Mouse (Mus musculus): ENCODE data around the gene Ypel3. TPM values are rescaled to one million over a fixed set of nuclear protein-coding genes. Genes with fewer than 3 reads are reported as not detected.

Gene Ypel3
- polyA plus RNA-seq, 1 experiment from 2014 or later = 200 TPM

- 46% methylated on average over 6 of the region's 6 CpGs for WGBS
- H3K9ac ChIP-seq (ENCODE audit: low read depth, low read length) = no peak overlapping the region
Measured at GRCm38 (mm10) chr7:126746798-126747197, 30.0 kb upstream of the Ypel3 start.

DNA sequence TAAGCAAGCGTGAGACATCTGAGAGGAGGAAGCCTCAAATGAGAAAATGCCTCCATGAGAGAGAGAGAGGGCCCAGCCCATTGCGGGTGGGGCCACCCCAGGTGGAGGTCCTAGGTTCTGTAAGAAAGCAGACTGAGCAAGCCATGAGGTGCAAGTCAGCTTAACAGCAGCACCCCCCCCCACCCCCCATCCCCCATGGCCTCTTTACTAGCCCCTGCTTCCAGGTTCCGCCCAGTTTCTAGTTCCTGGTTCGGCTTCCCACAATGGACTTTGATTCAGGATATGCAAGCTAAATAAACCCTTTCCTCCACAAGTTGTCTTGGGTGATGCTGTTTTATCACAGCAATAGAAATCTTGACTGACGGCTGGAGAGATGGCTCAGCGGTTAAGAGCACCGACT is 27.9 kb upstream of the Ypel3 start:
- WGBS = 81% methylated on average over 7 of the region's 7 CpGs
- Histone ChIP-seq H3K4me3 (ENCODE audit: low read length) (no peak overlapping the region), H3K4me2 (ENCODE audit: low read length) (no peak overlapping the region), H3K27me3 (replicated peaks; ENCODE audit: control insufficient read depth, insufficient read depth, low read length) (no peaks in the 10 kb centered on the region), H3K9ac (ENCODE audit: low read depth, low read length) (no peak overlapping the region), H3K4me1 (ENCODE audit: control insufficient read depth, insufficient read depth, low read depth, low read length) (no peaks in the 10 kb centered on the region), H3K36me3 (ENCODE audit: control insufficient read depth, insufficient read depth, low read length) (no peaks in the 10 kb centered on the region), H3K9me3 (ENCODE audit: control insufficient read depth, low read length) (no peaks in the 10 kb centered on the region), H3K27ac (ENCODE audit: low read depth, low read length) (no peak overlapping the region)
- no peak for ATAC-seq

More at GRCm38 (mm10) chr7:126746798-126747197, 30.0 kb upstream of the Ypel3 start:
- no peaks in the 10 kb centered on the region for H3K4me1 ChIP-seq (ENCODE audit: control insufficient read depth, insufficient read depth, low read depth, low read length)
- H3K4me3 ChIP-seq (ENCODE audit: low read length) = no peak overlapping the region
- no peak overlapping the region for H3K4me2 ChIP-seq (ENCODE audit: low read length)
- no peaks in the 10 kb centered on the region for H3K36me3 ChIP-seq (ENCODE audit: control insufficient read depth, insufficient read depth, low read length)
- no peaks in the 10 kb centered on the region for H3K27me3 ChIP-seq (replicated peaks; ENCODE audit: control insufficient read depth, insufficient read depth, low read length)
- no peak overlapping the region for H3K27ac ChIP-seq (ENCODE audit: low read depth, low read length)
- no peaks in the 10 kb centered on the region for H3K9me3 ChIP-seq (ENCODE audit: control insufficient read depth, low read length)
- no peak for ATAC-seq

DNA sequence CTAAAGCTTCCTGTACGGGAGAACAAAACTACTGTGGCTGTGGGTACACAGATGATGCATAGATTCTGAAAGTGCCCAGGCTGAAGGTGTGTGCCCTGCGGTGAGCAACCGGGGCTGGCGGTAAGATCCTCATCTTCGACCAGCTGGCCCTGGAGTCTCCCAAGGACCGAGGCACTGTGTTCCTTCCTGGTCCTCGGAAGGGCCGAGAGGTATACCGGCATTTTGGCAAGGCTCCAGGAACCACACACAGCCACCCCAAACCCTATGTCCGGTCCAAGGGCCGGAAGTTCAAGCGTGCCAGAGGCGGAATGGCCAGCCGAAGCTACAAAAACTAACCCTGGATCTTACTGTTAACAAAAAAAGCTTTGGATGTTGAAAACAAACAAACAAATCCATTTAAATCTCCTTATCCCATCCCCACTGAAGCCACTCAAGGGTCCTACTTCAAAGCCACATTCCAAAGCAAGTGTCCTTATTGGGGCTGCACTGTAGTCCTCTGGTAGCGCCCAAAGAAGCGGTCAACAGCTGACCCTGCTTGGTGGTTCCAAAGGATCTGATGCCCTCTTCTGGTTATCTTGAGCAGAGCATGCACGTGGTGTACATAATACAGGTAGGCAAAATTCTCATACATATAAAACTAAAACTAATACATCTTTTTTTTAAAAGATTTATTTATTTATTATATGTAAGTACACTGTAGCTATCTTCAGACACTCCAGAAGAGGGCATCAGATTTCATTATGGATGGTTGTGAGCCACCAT is 27.0 kb upstream of the Ypel3 start:
- no peaks in the 10 kb centered on the region for H3K36me3 ChIP-seq (ENCODE audit: control insufficient read depth, insufficient read depth, low read length)

GRCm38 (mm10) chr7:126754866-126755265 is 21.9 kb upstream of the Ypel3 start:
- Histone ChIP-seq H3K4me1 (ENCODE audit: control insufficient read depth, insufficient read depth, low read depth, low read length) (peaks cover 6% of the 10 kb centered on the region), H3K9ac (ENCODE audit: low read depth, low read length) (peak overlapping the region; percentile 55), H3K27me3 (replicated peaks; ENCODE audit: control insufficient read depth, insufficient read depth, low read length) (no peaks in the 10 kb centered on the region), H3K4me2 (ENCODE audit: low read length) (peak overlapping the region; percentile 43), H3K4me3 (ENCODE audit: low read length) (no peak overlapping the region), H3K36me3 (ENCODE audit: control insufficient read depth, insufficient read depth, low read length) (no peaks in the 10 kb centered on the region), H3K27ac (ENCODE audit: low read depth, low read length) (no peak overlapping the region), H3K9me3 (ENCODE audit: control insufficient read depth, low read length) (no peaks in the 10 kb centered on the region)
- 4% methylated on average over 9 of the region's 9 CpGs for WGBS
- peak; percentile 71 for ATAC-seq

More for the DNA sequence above, 27.0 kb upstream of the Ypel3 start:
- Histone ChIP-seq H3K4me1 (ENCODE audit: control insufficient read depth, insufficient read depth, low read depth, low read length) (peaks cover 3% of the 10 kb centered on the region; the same call in 1 of the 2 replicates), H3K4me2 (ENCODE audit: low read length) (no peak overlapping the region), H3K9me3 (ENCODE audit: control insufficient read depth, low read length) (no peaks in the 10 kb centered on the region), H3K9ac (ENCODE audit: low read depth, low read length) (no peak overlapping the region), H3K27me3 (replicated peaks; ENCODE audit: control insufficient read depth, insufficient read depth, low read length) (no peaks in the 10 kb centered on the region), H3K27ac (ENCODE audit: low read depth, low read length) (no peak overlapping the region), H3K4me3 (ENCODE audit: low read length) (no peak overlapping the region)
- ATAC-seq = no peak
- 97% methylated on average over 17 of the region's 17 CpGs for WGBS

DNA sequence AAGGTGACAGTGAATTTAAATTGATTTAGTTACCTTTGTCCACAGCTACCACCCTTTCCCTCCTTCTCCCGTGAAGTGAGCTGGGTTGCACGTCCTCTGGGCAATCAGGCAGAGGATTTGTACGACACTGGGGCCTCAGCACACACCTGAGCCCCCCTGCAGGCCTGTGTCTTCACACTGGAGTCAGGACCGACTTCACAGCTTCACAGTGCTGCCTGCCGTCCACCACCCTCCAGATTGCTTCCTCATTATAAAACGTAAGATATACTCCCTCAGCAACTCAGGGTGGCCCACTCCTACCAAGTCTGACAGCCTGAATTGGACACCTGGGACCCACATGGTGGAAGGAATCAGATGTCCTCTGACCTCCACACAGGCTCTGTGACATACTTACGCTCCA is 18.2 kb upstream of the Ypel3 start:
- Histone ChIP-seq H3K4me2 (ENCODE audit: low read length) (no peak overlapping the region), H3K36me3 (ENCODE audit: control insufficient read depth, insufficient read depth, low read length) (no peaks in the 10 kb centered on the region), H3K4me1 (ENCODE audit: control insufficient read depth, insufficient read depth, low read depth, low read length) (peaks cover 27% of the 10 kb centered on the region), H3K9ac (ENCODE audit: low read depth, low read length) (no peak overlapping the region), H3K27me3 (replicated peaks; ENCODE audit: control insufficient read depth, insufficient read depth, low read length) (no peaks in the 10 kb centered on the region), H3K4me3 (ENCODE audit: low read length) (no peak overlapping the region), H3K9me3 (ENCODE audit: control insufficient read depth, low read length) (no peaks in the 10 kb centered on the region), H3K27ac (ENCODE audit: low read depth, low read length) (no peak overlapping the region)
- ATAC-seq = no peak
- 57% methylated on average over 7 of the region's 7 CpGs for WGBS

DNA sequence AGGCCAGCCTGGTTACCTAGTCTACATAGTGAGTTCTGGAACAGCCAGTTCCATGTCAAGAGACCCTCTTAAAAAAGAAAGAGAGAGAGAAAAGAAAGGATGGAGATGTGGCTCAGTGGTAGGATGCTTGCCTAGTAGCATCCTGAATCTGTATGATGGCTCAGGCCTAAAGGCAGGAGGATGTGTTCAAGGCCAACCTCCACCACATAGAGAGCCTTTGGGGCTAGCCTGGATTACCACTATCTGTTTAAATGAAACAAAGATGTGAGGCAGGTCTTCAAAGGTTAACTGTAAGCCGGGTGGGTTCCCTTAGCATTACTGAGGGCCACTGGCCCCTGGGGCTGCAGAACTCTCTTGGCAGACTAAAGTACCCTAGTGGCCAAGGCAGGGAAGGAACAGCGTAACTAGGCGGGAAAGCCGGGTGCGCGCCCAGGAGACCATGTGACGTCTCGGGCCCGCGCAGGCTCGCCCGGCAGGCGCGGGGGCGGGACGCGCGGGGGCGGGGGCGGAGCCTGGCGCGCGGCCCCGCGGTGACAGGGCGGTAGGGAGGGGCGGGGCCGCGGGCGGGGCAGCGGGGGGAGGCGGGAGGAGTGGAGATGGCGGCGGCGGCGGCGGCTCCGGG is 17.6 kb upstream of the Ypel3 start, which contains the start of gene Mapk3:
Gene Mapk3, plus strand, starts transcription at position 552 of the 622 bp plus-strand sequence.
- Histone ChIP-seq H3K9me3 (ENCODE audit: control insufficient read depth, low read length) (no peaks in the 10 kb centered on the region), H3K9ac (ENCODE audit: low read depth, low read length) (peak within 1 kb of the TSS; percentile 83), H3K36me3 (ENCODE audit: control insufficient read depth, insufficient read depth, low read length) (peaks cover under 1% of the 10 kb centered on the region), H3K27me3 (replicated peaks; ENCODE audit: control insufficient read depth, insufficient read depth, low read length) (no peaks in the 10 kb centered on the region), H3K4me1 (ENCODE audit: control insufficient read depth, insufficient read depth, low read depth, low read length) (peaks cover 27% of the 10 kb centered on the region), H3K27ac (ENCODE audit: low read depth, low read length) (peak within 1 kb of the TSS; percentile 88), H3K4me2 (ENCODE audit: low read length) (peak within 1 kb of the TSS; percentile 69), H3K4me3 (ENCODE audit: low read length) (peak within 1 kb of the TSS; percentile 64)
- peak; percentile 53 for ATAC-seq
- 0% methylated on average over 9 of the region's 38 CpGs for WGBS

DNA sequence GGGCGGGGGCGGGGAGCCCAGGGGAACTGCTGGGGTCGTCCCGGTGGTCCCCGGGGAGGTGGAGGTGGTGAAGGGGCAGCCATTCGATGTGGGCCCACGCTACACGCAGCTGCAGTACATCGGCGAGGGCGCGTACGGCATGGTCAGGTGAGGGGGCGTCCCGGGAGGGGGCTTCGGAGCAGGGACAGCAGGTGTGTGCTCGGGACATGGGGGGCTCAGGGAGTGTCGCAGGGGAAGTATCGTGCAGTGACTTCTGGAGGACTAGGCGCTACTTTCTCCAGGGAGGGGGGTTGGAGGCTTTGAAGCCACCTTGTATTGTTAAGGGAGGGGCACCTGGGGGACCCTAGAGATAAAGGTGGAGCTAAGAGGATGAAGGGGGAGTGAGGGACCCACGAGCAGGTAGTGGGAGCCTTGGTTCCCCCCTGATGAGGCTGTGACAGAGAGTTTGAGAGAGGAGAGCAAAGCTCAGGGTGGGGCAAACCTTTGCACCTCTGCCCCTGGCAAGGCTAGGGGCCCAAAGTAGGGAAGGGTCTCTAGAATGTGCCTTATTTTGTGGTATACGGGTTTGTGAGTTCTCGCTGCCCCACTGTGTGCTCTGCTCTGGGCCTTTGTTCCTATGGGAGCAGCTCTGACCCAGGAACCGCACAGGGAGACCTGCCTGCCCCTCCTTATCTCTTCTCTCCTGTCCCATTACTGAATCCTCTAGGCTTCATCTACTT is 16.9 kb upstream of the Ypel3 start:
- Histone ChIP-seq H3K4me2 (ENCODE audit: low read length) (peak overlapping the region; percentile 69), H3K27ac (ENCODE audit: low read depth, low read length) (peak overlapping the region; percentile 88), H3K9ac (ENCODE audit: low read depth, low read length) (peak overlapping the region; percentile 83), H3K4me1 (ENCODE audit: control insufficient read depth, insufficient read depth, low read depth, low read length) (peaks cover 24% of the 10 kb centered on the region), H3K36me3 (ENCODE audit: control insufficient read depth, insufficient read depth, low read length) (peaks cover 7% of the 10 kb centered on the region), H3K27me3 (replicated peaks; ENCODE audit: control insufficient read depth, insufficient read depth, low read length) (no peaks in the 10 kb centered on the region), H3K4me3 (ENCODE audit: low read length) (peak overlapping the region; percentile 64), H3K9me3 (ENCODE audit: control insufficient read depth, low read length) (no peaks in the 10 kb centered on the region)
- under 1% methylated on average over 22 of the region's 24 CpGs for WGBS
- peak; percentile 49 for ATAC-seq

DNA sequence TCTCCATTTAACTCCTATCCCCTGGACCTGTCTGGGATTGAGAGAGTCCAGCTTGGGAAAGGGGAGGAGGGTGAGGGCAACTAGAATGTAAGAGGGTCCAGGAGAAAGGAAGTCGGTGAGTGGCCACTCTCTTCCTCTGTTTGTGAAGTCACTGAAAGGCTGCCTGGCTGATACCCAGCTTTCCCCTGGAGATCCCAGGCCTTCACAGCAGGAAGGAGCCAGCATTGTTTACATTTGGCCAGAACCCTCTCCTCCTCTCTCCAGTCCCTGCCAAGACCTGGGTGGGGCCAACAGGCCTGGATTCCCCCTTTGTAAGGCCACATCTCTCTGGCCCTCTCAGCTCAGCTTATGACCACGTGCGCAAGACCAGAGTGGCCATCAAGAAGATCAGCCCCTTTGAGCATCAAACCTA is 16.4 kb upstream of the Ypel3 start:
- WGBS = 15% methylated on average over 3 of the region's 3 CpGs
- peaks cover 8% of the 10 kb centered on the region for H3K36me3 ChIP-seq (ENCODE audit: control insufficient read depth, insufficient read depth, low read length)
- no peaks in the 10 kb centered on the region for H3K9me3 ChIP-seq (ENCODE audit: control insufficient read depth, low read length)
- no peaks in the 10 kb centered on the region for H3K27me3 ChIP-seq (replicated peaks; ENCODE audit: control insufficient read depth, insufficient read depth, low read length)
- peak overlapping the region; percentile 64 for H3K4me3 ChIP-seq (ENCODE audit: low read length)
- peak overlapping the region; percentile 88 for H3K27ac ChIP-seq (ENCODE audit: low read depth, low read length)
- ATAC-seq = peak; percentile 53
- H3K4me2 ChIP-seq (ENCODE audit: low read length) = peak overlapping the region; percentile 69
- H3K9ac ChIP-seq (ENCODE audit: low read depth, low read length) = peak overlapping the region; percentile 83
- H3K4me1 ChIP-seq (ENCODE audit: control insufficient read depth, insufficient read depth, low read depth, low read length) = peaks cover 21% of the 10 kb centered on the region

DNA sequence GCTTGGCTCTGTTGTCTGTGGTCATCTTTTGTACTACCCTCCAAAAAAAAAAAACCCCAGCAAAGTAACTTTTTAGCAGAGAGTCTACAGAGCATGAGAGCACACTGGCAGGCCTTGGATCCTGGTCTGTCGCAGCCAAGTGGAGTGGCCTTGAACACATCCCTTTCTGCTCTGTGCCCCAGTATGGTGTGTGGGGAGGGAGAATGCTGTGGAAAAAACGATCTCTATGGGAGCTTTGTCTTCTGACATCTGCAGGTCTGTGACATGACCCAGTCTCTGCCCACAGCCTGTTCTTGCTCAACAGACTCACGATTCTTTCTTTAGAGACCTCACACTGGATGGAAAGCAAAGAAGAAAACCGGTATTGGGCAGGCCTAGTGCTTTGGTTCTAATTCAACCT is 15.8 kb upstream of the Ypel3 start:
- H3K27ac ChIP-seq (ENCODE audit: low read depth, low read length) = peak overlapping the region; percentile 88
- no peaks in the 10 kb centered on the region for H3K27me3 ChIP-seq (replicated peaks; ENCODE audit: control insufficient read depth, insufficient read depth, low read length)
- H3K4me1 ChIP-seq (ENCODE audit: control insufficient read depth, insufficient read depth, low read depth, low read length) = peaks cover 21% of the 10 kb centered on the region
- ATAC-seq = no peak
- WGBS = 56% methylated on average over 4 of the region's 4 CpGs
- no peaks in the 10 kb centered on the region for H3K9me3 ChIP-seq (ENCODE audit: control insufficient read depth, low read length)
- peak overlapping the region; percentile 83; the same call in 1 of the 2 replicates for H3K9ac ChIP-seq (ENCODE audit: low read depth, low read length)
- peak overlapping the region; percentile 64 for H3K4me3 ChIP-seq (ENCODE audit: low read length)
- H3K4me2 ChIP-seq (ENCODE audit: low read length) = peak overlapping the region; percentile 69
- peaks cover 10% of the 10 kb centered on the region for H3K36me3 ChIP-seq (ENCODE audit: control insufficient read depth, insufficient read depth, low read length)
